Mouse (Mus musculus) lung, adult 18-20 months (tissue): ENCODE data around the gene Prpmp5.
"Not testable (repeated sequence)": the region's sequence is repeated elsewhere in the genome, so short reads cannot be mapped to it uniquely, and the experiment has no call there.

Experiments
- DNase-seq, 2 experiments: peaks; one replicate each; pipeline ENCODE4 v3.0.0; 2022; ENCODE audit warnings: mixed read lengths in 2 of 2

Gene Prpmp5

GRCm38 (mm10) chr6:132314657-132315056, at the start of gene Prpmp5:
TSS of gene Prpmp5 (minus strand) at chr6:132314757.
- DNase-seq = not testable (repeated sequence)

- DNase-seq = not testable (repeated sequence)
Measured at GRCm38 (mm10) chr6:132364034-132364433, 49.5 kb upstream of the Prpmp5 start, which contains the start of gene Gm8882. TSS of gene Gm8882 (minus strand) at chr6:132364134.
